Mouse (Mus musculus) embryonic stem cell, embryonic (primary cell): ENCODE data around the gene Rngtt.
"Not testable (repeated sequence)": the region's sequence is repeated elsewhere in the genome, so short reads cannot be mapped to it uniquely, and the experiment has no call there.

ENCODE experiments used
- CTCF ChIA-PET, 4 experiments: fragments of 300-600 bp in 2 of 4; fragments of 350-600 bp in 2 of 4; sonication (Branson Sonifier 250); formaldehyde crosslinking; loops; one replicate each; lab custom pipeline; 2022; ENCODE audit warnings: inconsistent platforms in 2 of 4; lab: Charles Lee
- POLR2A ChIA-PET, 4 experiments: fragments of 300-600 bp in 2 of 4; fragments of 350-600 bp in 2 of 4; sonication (Branson Sonifier 250); formaldehyde crosslinking; loops; one replicate each; lab custom pipeline; 2022; ENCODE audit warnings: antibody characterized with exemption in 4 of 4, inconsistent platforms in 1 of 4; lab: Charles Lee

The Rngtt gene

GRCm38 (mm10) chr4:33388899-33389298 lies 78.8 kb downstream of the Rngtt start:
- ChIA-PET POLR2A (interaction anchor here in 1 of 4 experiments (1.1 kb wide), 1 partner anchor 18 kb away, joined by 3 read pairs; no protein-coding TSS in a partner anchor), CTCF (no interaction called here)

- POLR2A ChIA-PET, result interaction anchor here in 1 of 4 experiments (1.1 kb wide), 1 partner anchor 11 kb away, joined by 4 read pairs; no protein-coding TSS in a partner anchor
- CTCF ChIA-PET, result no interaction called here
Observed at GRCm38 (mm10) chr4:33390660-33391059, 80.5 kb downstream of the Rngtt start.

GRCm38 (mm10) chr4:33393437-33393836 lies 83.3 kb downstream of the Rngtt start:
- ChIA-PET POLR2A (no interaction called here), CTCF (no interaction called here)

GRCm38 (mm10) chr4:33396222-33397176 lies 86.4 kb downstream of the Rngtt start:
- ChIA-PET POLR2A (interaction anchor here in 1 of 4 experiments (0.7 kb wide), 1 partner anchor 9 kb away, joined by 3 read pairs; no protein-coding TSS in a partner anchor), CTCF (no interaction called here)

GRCm38 (mm10) chr4:33405723-33406293 lies 95.7 kb downstream of the Rngtt start:
- ChIA-PET CTCF (interaction anchor here in 2 of 4 experiments (0.5 to 0.6 kb wide), 2 partner anchors 64 to 197 kb away, joined by 3 to 4 read pairs; partner anchors contain the start of gene Srsf12 (in 1 of the 2)), POLR2A (interaction anchor here in 2 of 4 experiments (0.6 to 1.4 kb wide), 4 partner anchors 9 to 77 kb away, joined by 3 to 4 read pairs (median 3); no protein-coding TSS in a partner anchor)

- ChIA-PET POLR2A (interaction anchor here in 1 of 4 experiments (1.4 to 2.0 kb wide), 2 partner anchors 10 to 12 kb away, joined by 3 to 6 read pairs; no protein-coding TSS in a partner anchor), CTCF (no interaction called here)
Observed at GRCm38 (mm10) chr4:33413791-33414190, 103.7 kb downstream of the Rngtt start.

GRCm38 (mm10) chr4:33414781-33415180 lies 104.7 kb downstream of the Rngtt start:
- POLR2A ChIA-PET, result interaction anchor here in 1 of 4 experiments (0.6 to 2.0 kb wide), 4 partner anchors 9 to 1619 kb away, joined by 3 to 6 read pairs (median 3); no protein-coding TSS in a partner anchor

GRCm38 (mm10) chr4:33417391-33417790 lies 107.3 kb downstream of the Rngtt start:
- ChIA-PET POLR2A (interaction anchor here in 1 of 4 experiments (0.6 to 1.0 kb wide), 2 partner anchors 79 to 99 kb away, joined by 3 to 4 read pairs; no protein-coding TSS in a partner anchor), CTCF (interaction anchor here in 1 of 4 experiments (0.6 kb wide), 1 partner anchor 916 kb away, joined by 5 read pairs; no protein-coding TSS in a partner anchor)

More at GRCm38 (mm10) chr4:33414781-33415180, 104.7 kb downstream of the Rngtt start:
- CTCF ChIA-PET, result no interaction called here

- CTCF ChIA-PET, result no interaction called here
Observed at GRCm38 (mm10) chr4:33419644-33420043, 109.5 kb downstream of the Rngtt start.

GRCm38 (mm10) chr4:33428856-33429255 lies 118.7 kb downstream of the Rngtt start:
- ChIA-PET CTCF (no interaction called here), POLR2A (interaction anchor here in 1 of 4 experiments (0.7 kb wide), 1 partner anchor 64 kb away, joined by 3 read pairs; no protein-coding TSS in a partner anchor)

More at GRCm38 (mm10) chr4:33419644-33420043, 109.5 kb downstream of the Rngtt start:
- POLR2A ChIA-PET, result no interaction called here

- CTCF ChIA-PET, result interaction anchor here in 1 of 4 experiments (0.6 kb wide), 1 partner anchor 239 kb away, joined by 3 read pairs; no protein-coding TSS in a partner anchor
Observed at GRCm38 (mm10) chr4:33441864-33442263, 131.8 kb downstream of the Rngtt start.

GRCm38 (mm10) chr4:33446265-33446664 lies 136.2 kb downstream of the Rngtt start:
- ChIA-PET POLR2A (interaction anchor here in 2 of 4 experiments (0.6 to 2.5 kb wide), 2 partner anchors 9 to 1377 kb away, joined by 3 to 8 read pairs; no protein-coding TSS in a partner anchor), CTCF (interaction anchor here in 1 of 4 experiments (1.1 kb wide), 1 partner anchor 261 kb away, joined by 3 read pairs; no protein-coding TSS in a partner anchor)

More at GRCm38 (mm10) chr4:33441864-33442263, 131.8 kb downstream of the Rngtt start:
- POLR2A ChIA-PET, result interaction anchor here in 1 of 4 experiments (0.6 to 1.2 kb wide), 2 partner anchors 12 to 41 kb away, joined by 3 read pairs; no protein-coding TSS in a partner anchor

GRCm38 (mm10) chr4:33446881-33447280 lies 136.8 kb downstream of the Rngtt start:
- POLR2A ChIA-PET, result interaction anchor here in 1 of 4 experiments (1.2 to 2.5 kb wide), 3 partner anchors 9 to 35 kb away, joined by 3 to 8 read pairs (median 3); no protein-coding TSS in a partner anchor
- CTCF ChIA-PET, result interaction anchor here in 1 of 4 experiments (1.1 kb wide), 1 partner anchor 260 kb away, joined by 3 read pairs; no protein-coding TSS in a partner anchor

GRCm38 (mm10) chr4:33450356-33450755 lies 140.2 kb downstream of the Rngtt start:
- CTCF ChIA-PET, POLR2A ChIA-PET: not testable (repeated sequence)

GRCm38 (mm10) chr4:33459851-33460250 lies 149.7 kb downstream of the Rngtt start:
- ChIA-PET POLR2A (no interaction called here), CTCF (no interaction called here)

GRCm38 (mm10) chr4:33464432-33464831 lies 154.3 kb downstream of the Rngtt start:
- ChIA-PET CTCF (interaction anchor here in 1 of 4 experiments (0.6 kb wide), 1 partner anchor 35 kb away, joined by 3 read pairs; no protein-coding TSS in a partner anchor), POLR2A (no interaction called here)

- POLR2A ChIA-PET, result interaction anchor here in 1 of 4 experiments (0.7 to 1.0 kb wide), 3 partner anchors 16 to 28 kb away, joined by 3 read pairs; no protein-coding TSS in a partner anchor
- CTCF ChIA-PET, result no interaction called here
Observed at GRCm38 (mm10) chr4:33465871-33466270, 155.8 kb downstream of the Rngtt start.

GRCm38 (mm10) chr4:33466970-33467399 lies 156.9 kb downstream of the Rngtt start:
- ChIA-PET POLR2A (interaction anchor here in 2 of 4 experiments (0.7 to 1.5 kb wide), 4 partner anchors 9 to 277 kb away, joined by 3 to 4 read pairs (median 4); partner anchors contain the start of gene Pm20d2 (in 1 of the 2)), CTCF (no interaction called here)
